Mouse (Mus musculus): Measurements from ENCODE around the gene Notch4.

DNA sequence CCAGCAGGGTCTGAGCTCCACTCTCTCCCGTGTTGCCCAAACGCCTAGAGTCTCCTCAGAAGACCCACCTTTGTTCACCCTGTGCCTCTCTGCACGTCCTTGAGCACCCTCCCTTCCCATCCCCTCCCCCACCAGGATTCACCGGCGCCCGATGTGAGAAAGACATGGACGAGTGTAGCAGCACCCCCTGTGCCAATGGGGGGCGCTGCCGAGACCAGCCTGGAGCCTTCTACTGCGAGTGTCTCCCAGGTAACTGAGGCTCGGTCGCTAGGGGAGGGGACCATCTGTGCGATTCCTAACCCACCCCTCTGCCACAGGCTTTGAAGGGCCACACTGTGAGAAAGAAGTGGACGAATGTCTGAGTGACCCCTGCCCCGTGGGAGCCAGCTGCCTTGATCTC, 8.3 kb downstream of the Notch4 start:
- TF ChIP-seq CTCF (IDR thresholded peaks at IDR 0.05; ENCODE audit: borderline replicate concordance, insufficient read depth, low read depth, low read length), result no peak
- TF ChIP-seq POLR2A (IDR thresholded peaks at IDR 0.05; ENCODE audit: borderline replicate concordance, insufficient read depth, low read length), result no peak

Data from cerebellum, adult 2 months (tissue).